Mouse (Mus musculus) bone marrow macrophage, adult 2 months (primary cell): ENCODE measurements around the gene P2ry2.

ENCODE experiments used
- CTCF ChIP-seq: IDR thresholded peaks from 2 replicates; pipeline ENCODE4 v1.5.1; 2012; ENCODE audit warnings: low read depth, mild to moderate bottlenecking, low read length, moderate library complexity
- POLR2A ChIP-seq: IDR thresholded peaks from 2 replicates; pipeline ENCODE4 v1.6.1; 2012; ENCODE audit warnings: mild to moderate bottlenecking, low read depth, low read length, borderline replicate concordance

- TF ChIP-seq CTCF (no peak), POLR2A (no peak)
Observed at GRCm38 (mm10) chr7:101049326-101050087, 36.8 kb upstream of the P2ry2 start.
